Comparison of ENCODE assay signal across 7 mouse cellular contexts in the genomic region with DNA sequence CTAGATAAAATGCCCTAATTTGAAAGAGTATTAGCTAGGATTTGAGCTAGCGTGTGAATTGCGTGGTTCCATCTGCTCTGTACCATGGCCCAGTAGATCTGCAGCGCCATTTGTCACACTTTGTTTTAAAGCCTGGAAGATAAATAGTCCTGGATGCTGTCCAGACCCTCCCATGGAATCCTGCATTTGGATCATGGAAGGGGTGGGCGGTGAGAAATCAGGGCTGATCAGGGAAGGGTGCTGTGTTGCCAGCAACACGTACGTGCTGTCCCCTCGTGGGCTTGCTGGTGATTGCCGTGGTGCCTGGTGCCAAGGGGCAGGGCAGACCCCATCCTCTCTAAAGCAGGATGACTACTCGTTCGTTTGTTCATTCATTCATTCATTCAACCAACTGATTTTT. TPM values are rescaled to one million over a fixed set of nuclear protein-coding genes. Genes with fewer than 3 reads are reported as not detected.
DNase-seq lines count a peak whose midpoint lies in the region; ATAC-seq and TF ChIP-seq lines count a peak whose summit lies in the region.

No protein-coding gene starts in this region.

- no peak for TF ChIP-seq POLR2A in thymus, adult 2 months (IDR thresholded peaks at IDR 0.05; ENCODE audit: control insufficient read depth, extremely low read depth, insufficient read depth, low read length, poor library complexity)

- no peak overlapping the region for H3K4me3 ChIP-seq in heart, embryonic 13.5 days
- H3K4me3 ChIP-seq in midbrain, postnatal 0 days (ENCODE audit: low read depth, low read length) = no peak overlapping the region
- no peak overlapping the region for H3K4me3 ChIP-seq in thymus, adult 2 months (ENCODE audit: control insufficient read depth, insufficient read depth, low read length)

- ATAC-seq in heart, embryonic 13.5 days (ENCODE audit: extremely low read depth, insufficient number of reproducible peaks, low FRiP score, low TSS enrichment) = no peak
- no peak for ATAC-seq in midbrain, postnatal 0 days (ENCODE audit: low FRiP score)

- no peaks in the 10 kb centered on the region for H3K27me3 ChIP-seq in heart, embryonic 13.5 days (replicated peaks)
- H3K27me3 ChIP-seq in midbrain, postnatal 0 days (ENCODE audit: insufficient read depth, low read length) = no peaks in the 10 kb centered on the region
- no peaks in the 10 kb centered on the region for H3K27me3 ChIP-seq in thymus, adult 2 months (ENCODE audit: control insufficient read depth, insufficient read depth, low read length)

- DNase-seq in testis, postnatal 10 days (ENCODE audit: low spot score) = peak; percentile 52
- no peak for DNase-seq in testis, postnatal 14 days (ENCODE audit: low spot score)
- peak; percentile 78 to 96 for DNase-seq in layer of hippocampus, postnatal 14 days (ENCODE audit: low spot score in 2 of 2)
- peak; percentile 86 for DNase-seq in midbrain, postnatal 0 days (ENCODE audit: low spot score)
- no peak for DNase-seq in thymus, postnatal 36 days
- no peak for DNase-seq in thymus, adult 2 months

- no peaks in the 10 kb centered on the region for H3K36me3 ChIP-seq in heart, embryonic 13.5 days
- H3K36me3 ChIP-seq in midbrain, postnatal 0 days (ENCODE audit: insufficient read depth, low read length) = no peaks in the 10 kb centered on the region
- H3K36me3 ChIP-seq in thymus, adult 2 months (ENCODE audit: control insufficient read depth, insufficient read depth, low read length) = no peaks in the 10 kb centered on the region

- no peak for TF ChIP-seq CTCF in midbrain, postnatal 0 days (IDR thresholded peaks at IDR 0.05)
- no peak for TF ChIP-seq CTCF in thymus, adult 2 months (IDR thresholded peaks at IDR 0.05; ENCODE audit: borderline replicate concordance, control insufficient read depth, extremely low read depth, insufficient read depth, low read length, poor library complexity)

- no peaks in the 10 kb centered on the region for H3K9me3 ChIP-seq in heart, embryonic 13.5 days
- H3K9me3 ChIP-seq in midbrain, postnatal 0 days (ENCODE audit: low read length) = no peaks in the 10 kb centered on the region

- peaks cover 92% of the 10 kb centered on the region for H3K4me1 ChIP-seq in heart, embryonic 13.5 days
- H3K4me1 ChIP-seq in midbrain, postnatal 0 days (ENCODE audit: insufficient read depth, low read length) = peaks cover 13% of the 10 kb centered on the region
- H3K4me1 ChIP-seq in thymus, adult 2 months (replicated peaks; ENCODE audit: control insufficient read depth, insufficient read depth, low read length) = peaks cover 22% of the 10 kb centered on the region

- peak overlapping the region; percentile 18 for H3K4me2 ChIP-seq in heart, embryonic 13.5 days
- H3K4me2 ChIP-seq in midbrain, postnatal 0 days (ENCODE audit: low read depth, low read length, poor library complexity, severe bottlenecking) = no peak overlapping the region

- peak overlapping the region; percentile 65 for H3K27ac ChIP-seq in heart, embryonic 13.5 days (replicated peaks)
- H3K27ac ChIP-seq in midbrain, postnatal 0 days (ENCODE audit: low read depth, low read length) = no peak overlapping the region
- H3K27ac ChIP-seq in thymus, adult 2 months (ENCODE audit: control insufficient read depth, insufficient read depth, low read length) = no peak overlapping the region

- 37% methylated on average over 10 of the region's 10 CpGs for WGBS in heart, embryonic 13.5 days
- 67% methylated on average over 10 of the region's 10 CpGs for WGBS in midbrain, postnatal 0 days
- WGBS in thymus, adult 2 months = 93% methylated on average over 10 of the region's 10 CpGs

- H3K9ac ChIP-seq in heart, embryonic 13.5 days = 0 out of 2 replicates have a peak overlapping the region, but pooled peaks have one; percentile 44
- no peak overlapping the region for H3K9ac ChIP-seq in midbrain, postnatal 0 days (replicated peaks; ENCODE audit: low read length, poor library complexity, severe bottlenecking)

RNA-seq across cellular contexts. Expression of a gene that starts 28.6 kb away (rescaled TPM):
- 40.1 and 41.9 TPM in 2 replicates for polyA plus RNA-seq in heart, embryonic 13.5 days (2015; fragmentation: Nextera tagmentation; extraction: Ambion mirVana)
- total RNA-seq in layer of hippocampus, postnatal 14 days (2021) = 10 to 100 TPM; 33.2 to 35.5 TPM
- 102 and 104 TPM in 2 replicates for total RNA-seq in midbrain, postnatal 0 days (2014; rRNA removed)
- polyA plus RNA-seq in midbrain, postnatal 0 days (2015; fragmentation: Nextera tagmentation; extraction: Ambion mirVana) = 84.2 and 84.9 TPM in 2 replicates
- polyA plus RNA-seq in thymus, adult 2 months (2012; rRNA removed) = 8.6 and 9.7 TPM in 2 replicates

Comparison
In these comparisons a context has a peak if more than half of its experiments do, and no peak if none do; other contexts are left out.
1. DNase-seq: peak in testis, postnatal 10 days (single experiment), layer of hippocampus, postnatal 14 days (2 of 2) and midbrain, postnatal 0 days (single experiment); none in testis, postnatal 14 days (single experiment), thymus, postnatal 36 days (0 of 2) and thymus, adult 2 months (single experiment).